Mouse (Mus musculus) spleen, postnatal 4 days (tissue): ENCODE measurements around the gene Phf19.
A peak's percentile ranks its signal among the peaks of the same experiment; 100 is the strongest.

Experiments used
- DNase-seq, 2 experiments: peaks; one replicate each; pipeline ENCODE4 v3.0.0; 2022; ENCODE audit warnings: low spot score in 2 of 2

Phf19 gene

DNA sequence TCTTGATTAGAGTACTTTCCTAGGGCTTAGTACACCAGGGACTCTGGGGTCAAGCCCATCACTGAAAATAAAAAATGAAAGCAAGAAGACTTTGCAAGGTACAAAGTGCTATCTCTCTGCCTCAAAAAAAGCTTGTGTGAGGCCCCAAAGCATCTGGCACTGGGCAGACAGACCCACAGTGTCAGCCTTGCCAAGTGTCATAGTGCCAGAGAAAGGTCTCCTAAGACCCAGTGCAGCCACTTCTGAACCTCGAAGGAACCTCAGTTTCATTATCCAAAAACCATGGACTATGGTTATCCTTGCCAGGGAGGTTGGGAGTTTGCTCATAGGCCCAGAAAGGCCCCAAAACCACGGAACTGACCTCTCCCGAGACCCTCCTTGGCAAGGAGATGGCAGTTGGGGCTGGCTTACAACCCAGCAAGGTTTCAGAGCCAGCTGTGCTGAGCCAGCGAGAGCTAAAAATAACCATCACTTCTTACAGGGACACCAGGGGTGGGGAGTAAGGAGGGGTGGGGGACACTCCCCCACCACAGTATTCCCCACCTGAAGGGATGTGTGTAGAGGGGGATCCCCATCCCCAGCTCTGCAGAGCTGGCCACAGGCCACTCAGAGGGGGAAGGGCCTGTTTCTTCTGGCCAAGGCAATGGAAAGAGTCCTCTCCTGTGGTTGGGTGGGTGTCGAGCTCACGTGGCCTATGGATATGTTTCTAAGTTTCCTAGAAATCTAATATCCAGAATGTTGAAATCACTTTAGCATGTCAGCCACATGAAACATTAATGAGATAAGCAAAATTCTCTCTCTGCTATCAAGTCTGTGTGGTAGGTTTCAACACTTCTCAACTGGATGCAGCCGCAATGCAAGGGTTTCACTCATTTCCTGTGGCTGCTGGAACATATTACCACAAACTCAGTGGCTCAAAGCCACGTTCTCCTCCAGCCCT, 24.7 kb upstream of the Phf19 start:
- DNase-seq = no peak

DNA sequence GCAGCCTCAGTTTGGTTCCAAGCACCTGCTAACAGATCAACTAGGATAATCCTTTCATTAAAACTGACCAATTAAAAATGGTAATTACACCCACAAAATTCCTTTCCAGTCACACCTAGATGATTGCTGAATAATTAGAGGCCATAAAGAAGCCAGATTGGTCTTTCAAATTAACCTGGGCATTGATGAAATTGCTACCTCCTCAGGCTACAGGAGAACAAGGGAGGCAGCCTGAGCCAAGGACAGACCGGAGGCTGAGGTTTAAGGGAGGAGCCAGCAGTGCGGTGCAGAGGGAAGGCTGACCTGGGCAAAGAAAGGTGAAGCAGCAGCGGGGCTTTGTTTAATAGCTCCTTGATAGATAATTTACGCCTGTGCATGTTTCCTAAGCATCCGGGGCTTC, 23.6 kb upstream of the Phf19 start:
- no peak for DNase-seq

DNA sequence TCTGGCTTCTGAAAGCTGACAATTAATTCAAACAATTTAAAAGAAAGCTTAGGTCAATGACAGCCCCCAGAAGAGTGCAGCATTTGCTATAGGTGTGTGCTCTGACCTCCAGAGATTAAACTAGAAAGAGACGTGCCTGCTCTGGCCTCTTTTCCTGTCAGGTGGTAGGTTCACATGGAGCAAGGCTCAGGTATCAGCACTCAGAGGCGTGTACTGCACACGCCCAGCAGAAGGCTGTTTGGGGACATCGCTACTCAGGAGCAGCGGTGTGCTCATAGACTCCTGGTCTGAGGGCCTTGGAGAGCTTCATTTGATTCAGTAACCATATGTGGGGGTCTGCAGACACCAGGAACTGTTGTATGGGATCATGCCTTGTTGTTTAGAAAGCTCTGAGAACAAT, 13.5 kb upstream of the Phf19 start:
- no peak for DNase-seq

DNA sequence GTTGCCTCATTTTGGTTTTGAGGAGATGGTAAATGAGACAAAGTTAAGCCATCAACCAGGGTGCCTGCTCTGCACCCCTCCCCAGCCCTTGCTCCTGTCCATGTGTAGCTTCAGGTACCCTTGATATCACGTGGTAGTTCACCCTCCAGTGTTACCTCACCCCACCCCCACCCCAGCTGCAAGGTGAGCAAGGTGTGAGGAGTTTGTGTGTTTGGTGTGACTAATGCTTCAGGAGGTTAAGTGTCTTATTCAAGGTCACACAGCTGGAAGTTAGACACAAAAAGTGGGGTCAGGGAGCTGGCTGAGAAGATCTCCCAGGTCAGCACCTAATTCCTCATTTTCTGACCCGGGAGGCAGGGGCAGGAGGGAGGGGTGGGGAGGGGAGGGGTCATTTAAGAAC, 8.9 kb upstream of the Phf19 start:
- no peak for DNase-seq

DNA sequence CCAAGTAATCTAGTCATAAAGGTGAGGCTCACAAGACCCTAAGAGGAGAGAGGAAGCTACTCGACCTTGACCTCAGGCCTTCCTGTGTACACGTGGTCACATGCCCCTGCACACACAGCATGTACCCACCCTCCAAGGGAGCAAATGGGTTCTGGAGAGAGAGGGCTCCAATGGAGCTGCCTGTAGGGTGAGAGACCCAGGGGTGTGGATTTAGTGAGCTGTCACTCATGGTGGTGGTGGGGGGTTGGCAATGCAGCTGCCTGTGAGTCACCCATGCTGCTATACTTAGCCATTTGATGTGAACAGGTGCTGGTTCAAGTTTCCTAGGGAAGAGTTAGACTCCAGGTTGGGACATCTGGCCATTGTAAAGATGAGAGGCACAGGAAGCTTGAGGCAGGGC, 6.3 kb upstream of the Phf19 start:
- no peak for DNase-seq

DNA sequence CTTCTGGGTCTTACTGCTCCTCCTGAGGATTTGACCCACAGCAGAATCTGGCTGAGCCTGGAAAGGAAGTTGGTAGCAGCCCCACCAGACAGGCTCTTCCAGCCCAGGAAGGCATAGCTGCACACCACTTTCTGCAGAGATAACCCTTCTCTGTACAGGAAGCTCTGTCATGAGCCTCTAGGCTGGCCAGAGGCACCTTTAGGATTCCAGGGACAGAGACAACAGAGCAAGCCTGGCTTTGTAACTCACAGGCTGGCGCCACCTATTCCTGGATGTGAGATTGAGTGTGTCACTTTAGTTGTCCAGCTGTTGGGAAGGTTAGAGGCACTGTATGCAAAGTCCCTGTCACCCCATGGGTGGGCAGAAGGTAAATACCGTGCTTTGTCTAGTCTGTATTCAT, 1.3 kb upstream of the Phf19 start:
- no peak for DNase-seq

DNA sequence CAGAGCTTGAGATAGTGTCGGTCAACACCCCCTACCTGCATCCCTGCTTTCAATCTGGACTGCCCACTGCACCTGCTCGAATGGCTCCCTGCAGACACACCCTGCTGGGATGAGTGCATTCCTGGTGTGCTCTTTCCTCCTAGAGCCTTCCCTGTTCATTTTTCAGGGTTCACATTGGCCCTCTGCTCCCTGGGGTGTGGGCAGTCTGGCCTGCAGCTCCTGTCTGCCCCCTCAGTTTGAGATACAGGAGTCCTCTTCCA, 927 bp upstream of the Phf19 start:
- DNase-seq = no peak

DNA sequence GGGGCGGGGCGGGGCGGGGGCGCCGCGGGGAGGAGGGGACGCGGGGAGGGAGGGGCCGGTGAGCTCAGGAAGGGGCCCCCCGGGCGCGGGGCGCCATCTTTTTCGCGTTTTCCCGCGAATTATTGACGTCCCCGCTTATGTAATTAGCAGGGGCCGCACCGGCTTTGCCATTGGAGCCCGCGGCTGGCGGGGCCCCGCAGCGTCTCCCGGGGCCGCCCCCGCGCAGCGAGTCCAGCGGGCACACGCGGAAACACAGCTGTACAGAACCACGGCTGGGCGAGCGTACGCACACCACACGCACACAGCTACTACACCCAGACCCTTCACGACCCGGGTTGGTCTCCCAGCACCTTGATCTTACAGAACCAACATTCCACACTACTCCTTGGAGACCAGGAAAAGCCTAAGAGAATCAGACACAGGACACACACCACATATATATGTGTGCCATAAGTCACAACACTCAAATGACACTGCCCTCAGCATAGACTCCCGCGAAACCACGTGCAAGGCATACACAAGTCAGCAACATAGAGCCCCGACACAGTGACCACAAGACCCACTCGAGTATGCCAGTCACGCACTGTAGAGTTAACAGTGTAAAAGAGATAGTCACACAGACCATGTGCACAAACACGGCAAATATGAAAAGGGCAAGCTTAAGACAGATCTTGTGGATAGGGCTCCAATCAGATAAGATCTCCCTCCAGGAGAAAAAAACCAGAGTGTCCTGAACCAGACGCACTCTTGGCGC, 420 bp upstream of the Phf19 start:
- DNase-seq = peak; percentile 59 to 76

DNA sequence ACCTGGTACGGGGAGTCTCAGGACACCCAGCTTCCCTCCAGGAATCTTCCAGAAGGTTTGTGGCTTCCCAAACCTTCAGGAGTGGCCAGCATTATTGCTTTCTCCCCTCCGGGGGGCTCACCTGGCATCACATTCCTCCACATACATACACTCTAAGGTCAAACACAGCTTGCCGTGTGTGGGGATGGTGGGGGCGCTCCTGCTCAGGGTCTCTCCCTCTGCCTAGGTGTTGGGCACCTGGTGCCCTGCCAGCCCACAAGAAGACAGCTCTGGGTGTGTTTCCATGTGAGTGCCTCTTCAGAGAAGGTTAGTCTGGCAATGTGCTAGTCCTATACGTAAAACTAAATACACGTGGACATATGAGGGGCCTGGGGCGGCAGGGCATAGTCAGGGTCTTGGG, 1.2 kb downstream of the Phf19 start:
- peak in 1 of 2 experiments; percentile 57 for DNase-seq

DNA sequence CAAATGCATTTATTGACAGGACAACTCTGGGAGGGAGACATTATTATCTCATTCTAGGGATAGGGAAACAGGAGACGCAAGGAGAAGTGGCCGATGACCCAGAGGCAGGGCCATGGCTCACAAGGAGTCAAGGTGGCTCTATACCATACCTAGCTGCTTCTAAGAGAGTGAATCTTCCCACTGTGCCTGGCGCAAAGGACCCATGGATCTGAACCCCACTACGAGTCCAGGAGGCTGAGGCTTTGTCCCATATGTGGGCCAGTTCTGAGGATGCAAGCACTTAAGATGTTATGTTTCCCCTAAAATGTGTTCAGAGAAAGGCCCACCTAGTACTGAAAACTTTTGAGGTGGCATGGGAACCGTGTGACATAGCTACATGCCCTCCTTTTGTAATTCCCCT, 2.0 kb downstream of the Phf19 start:
- DNase-seq = no peak

DNA sequence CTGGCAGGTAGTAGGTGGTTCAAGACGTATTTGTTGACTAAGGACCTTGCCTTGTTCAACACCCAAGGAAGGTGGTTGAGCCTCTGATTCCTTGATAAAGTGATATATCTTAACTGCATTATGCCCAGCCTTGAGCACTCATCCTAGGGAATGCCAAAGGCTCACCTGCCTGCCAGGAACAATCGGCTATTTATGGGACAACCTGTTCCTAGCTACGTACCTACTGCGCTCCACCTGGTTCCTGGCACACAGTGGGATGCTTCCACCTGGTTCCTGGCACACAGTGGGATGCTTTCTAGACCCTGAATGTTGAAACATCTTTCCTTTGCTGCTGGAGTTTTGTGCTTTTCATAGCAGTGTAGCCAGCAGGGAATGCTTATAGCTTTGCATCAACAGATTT, 4.1 kb downstream of the Phf19 start:
- DNase-seq = no peak

DNA sequence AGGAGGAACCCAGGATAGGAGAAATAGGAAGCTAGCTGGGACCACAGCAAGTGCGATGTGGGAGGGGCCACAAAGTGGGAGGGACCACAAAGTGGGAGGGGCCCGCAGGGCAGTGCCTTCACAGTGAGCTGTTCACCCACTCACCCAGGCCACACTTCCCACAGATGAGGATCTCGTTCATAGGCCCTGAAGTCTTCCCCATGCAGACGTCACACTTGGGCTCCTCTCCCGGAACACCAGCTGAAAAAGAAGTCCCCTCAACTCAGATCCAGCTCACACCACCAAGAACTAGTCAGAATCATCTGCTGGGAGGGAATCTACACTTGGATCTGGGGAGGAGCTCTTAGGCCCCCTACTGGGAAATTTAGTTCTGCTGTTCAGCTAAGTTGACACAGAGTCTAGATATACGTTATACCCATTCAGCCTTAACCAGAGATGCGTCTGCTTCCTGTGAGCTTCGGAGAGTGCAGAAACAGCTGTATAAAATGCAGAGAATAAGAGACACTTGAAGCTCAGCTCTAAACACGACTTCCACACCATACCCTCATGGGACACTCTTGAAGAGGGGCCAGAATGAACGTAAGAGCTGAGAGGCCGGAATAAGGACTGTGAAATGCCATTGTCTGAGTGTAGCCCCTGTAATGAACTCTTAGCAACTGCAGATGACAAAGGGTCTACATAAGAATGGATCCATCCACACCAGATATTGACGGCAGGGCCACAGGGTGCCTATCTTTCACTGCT, 6.8 kb downstream of the Phf19 start:
- peak; percentile 77 to 80 for DNase-seq

DNA sequence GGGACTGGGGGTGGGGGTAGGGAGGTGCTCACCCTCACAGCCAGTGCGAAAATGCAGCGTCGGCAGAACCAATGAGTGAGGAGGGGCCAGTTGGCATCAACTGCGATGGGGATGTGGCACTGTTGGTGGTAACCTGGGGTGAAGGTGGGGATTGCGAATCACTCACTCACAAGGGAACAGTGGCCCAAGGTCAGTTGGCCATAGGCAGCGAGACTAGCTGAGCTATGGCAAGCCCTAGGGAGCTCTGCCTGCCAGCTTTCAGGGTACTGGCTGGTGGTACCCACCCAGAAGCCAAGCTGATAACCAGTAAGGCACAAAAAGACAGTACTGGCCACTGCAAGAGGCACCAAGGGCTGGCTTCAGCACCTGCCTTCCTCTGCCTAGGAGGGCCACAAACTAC, 7.4 kb downstream of the Phf19 start:
- DNase-seq = no peak

DNA sequence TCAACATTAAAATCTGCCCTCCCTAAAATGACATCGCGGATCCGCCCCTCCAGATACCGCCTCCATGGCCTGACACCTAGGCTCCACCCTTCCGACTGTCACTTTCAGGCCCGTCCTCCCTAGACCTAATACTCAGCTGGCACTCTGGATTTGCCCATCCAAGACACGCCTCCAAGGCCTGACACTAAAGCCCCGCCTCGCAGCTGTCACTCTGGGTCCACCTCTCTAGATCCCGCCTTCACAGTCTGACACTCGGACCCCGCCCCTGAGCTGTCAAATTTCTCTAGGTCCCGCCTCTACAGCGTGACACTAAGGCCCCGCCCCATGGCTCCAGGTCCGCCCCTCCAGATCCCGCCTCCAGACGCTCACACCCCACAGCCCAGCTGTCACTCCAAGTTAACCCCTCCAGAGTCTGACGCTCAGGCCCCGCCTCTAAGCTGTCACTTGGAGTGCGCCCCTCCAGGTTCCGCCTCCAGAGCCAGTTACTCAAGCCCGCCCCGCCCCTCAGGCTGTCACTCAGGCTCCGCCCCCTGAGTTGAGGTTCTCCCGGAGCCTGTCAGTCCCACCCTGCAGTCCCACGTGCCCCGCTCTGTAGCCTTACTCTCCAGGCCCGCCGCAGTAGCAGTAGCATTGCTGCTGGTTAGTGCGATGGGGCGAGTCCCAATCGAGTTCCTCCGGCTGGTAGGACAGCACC, 8.8 kb downstream of the Phf19 start:
- DNase-seq = peak; percentile 98 to 99

DNA sequence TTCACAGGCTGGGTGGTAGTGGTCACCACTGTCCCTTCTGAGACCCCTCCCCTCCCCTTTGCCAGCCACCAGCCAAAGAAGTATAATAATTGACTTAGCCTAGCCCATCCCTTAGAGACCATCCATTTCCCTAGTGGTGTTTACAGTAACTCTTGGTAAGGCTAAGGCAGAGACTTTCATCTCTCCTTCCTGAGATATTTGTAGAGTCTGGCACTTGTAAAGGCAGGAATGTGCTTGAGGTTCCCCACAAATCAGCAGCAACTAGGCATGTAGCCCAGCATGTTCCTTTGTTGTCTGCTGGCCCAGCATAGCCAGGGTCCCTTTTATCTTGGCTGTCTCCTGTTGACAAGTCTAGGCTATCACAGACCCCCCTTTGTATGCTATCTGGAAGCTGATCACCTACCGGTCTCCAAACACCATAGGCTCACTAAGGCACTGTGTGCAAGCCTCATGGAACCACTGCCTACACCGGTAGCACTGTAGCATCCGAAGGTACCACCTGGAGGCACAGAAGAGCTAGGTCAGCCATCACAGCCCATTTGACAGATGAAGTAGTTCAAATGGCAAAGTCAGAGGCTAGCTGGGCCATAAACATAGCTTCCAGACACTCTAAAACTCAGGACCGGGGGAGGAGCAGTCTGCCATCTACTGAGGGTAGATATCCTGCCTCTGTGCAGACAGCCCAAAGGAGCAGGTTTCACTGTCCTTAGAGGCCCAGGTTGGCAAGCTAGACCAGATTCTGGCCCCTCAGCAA, 10.0 kb downstream of the Phf19 start:
- DNase-seq = no peak

DNA sequence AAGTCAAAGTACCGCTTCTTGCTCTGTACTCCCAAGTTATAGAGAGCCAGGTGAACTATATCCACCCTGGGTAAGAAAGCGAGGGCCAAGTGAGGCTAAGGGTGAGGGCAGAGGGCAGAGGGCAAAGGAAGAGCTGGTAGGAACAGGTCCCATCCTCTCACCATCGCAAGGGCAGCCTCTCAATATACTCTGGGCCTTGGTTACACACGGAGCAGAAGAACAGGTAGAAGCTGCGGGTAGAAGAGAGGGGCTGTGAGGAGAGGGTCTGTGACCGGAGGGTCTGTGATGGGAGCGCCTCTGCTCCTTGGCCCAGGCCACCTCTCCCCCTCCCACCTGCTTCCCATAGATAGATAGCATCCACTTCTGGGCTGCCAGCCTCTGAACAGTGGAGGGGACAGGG, 10.6 kb downstream of the Phf19 start:
- DNase-seq = no peak

DNA sequence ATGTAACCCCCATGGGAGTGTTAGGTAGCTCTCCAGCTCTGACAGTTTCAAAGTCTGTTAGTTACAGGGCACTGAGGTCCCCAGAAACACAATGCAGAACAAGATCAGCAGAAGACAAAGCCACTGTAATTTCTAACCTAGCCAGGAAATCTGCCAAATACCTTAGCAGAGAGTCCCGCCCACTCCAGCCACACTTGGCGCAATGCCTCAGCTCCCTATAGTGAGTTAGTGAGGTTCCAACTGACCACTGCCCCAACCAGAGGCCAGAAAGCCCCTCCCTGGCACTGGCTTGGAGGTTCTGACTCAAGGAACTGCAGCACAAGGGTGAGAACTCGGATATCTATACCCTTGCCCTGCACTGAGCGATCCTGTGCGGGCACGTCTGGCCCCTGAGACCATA, 11.1 kb downstream of the Phf19 start:
- DNase-seq = no peak

DNA sequence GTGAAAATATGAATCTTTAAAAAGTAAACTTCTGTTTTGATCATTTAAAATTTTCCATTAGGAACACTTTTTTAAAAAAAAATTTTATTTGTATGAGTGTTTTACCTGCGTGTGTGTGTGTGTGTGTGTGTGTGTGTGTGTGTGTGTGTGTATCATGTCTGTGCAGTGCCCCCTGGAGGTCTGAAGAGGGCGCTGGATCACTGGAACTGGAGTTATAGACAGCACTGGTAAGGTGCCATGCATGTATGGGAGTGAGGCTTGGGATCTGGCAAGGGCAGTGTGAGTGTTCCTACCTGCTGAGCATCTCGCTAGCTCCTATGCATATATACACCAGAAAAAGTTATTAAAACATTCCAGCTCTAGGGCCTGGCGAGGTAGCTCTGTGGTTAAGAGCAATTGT, 12.1 kb downstream of the Phf19 start:
- DNase-seq = no peak

DNA sequence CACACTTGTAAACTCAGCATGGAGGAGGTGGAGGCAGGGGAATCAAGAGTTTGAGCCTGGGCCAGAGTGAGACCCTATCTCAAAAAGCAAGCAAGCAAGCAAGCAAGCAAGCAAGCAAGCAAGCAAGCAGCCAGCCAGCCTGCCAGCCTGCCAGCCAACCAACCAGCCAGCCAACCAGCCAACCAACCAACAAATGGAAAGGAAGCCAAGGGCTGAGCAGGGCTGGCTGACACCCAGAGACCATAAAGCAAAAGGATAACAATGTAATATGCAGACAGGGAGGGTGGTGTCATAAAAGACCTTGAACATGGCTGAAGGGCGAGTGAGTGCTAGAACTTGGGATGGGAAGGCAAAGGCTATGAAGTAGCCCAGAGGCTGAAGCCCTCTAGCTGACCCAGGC, 13.4 kb downstream of the Phf19 start:
- DNase-seq = no peak

DNA sequence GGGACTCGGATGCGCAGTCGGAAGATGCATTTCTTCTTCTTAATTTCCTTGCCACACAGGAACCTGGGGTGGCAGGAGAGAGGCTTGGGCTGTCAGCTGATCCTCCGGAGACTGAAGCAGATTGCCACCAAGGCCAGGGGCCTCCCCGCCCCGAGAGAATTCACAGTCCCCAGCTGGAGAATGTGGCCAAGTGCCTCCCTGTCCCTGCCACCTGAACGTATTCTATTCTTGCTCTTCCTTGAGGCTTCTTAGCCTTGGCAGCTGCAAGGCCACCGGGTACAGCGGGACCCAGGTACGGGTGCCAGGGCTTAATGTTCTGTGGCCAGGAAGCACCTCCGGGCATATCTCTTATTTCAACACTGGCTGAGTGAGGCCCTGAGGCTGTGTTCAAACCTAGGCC, 14.1 kb downstream of the Phf19 start:
- no peak for DNase-seq

DNA sequence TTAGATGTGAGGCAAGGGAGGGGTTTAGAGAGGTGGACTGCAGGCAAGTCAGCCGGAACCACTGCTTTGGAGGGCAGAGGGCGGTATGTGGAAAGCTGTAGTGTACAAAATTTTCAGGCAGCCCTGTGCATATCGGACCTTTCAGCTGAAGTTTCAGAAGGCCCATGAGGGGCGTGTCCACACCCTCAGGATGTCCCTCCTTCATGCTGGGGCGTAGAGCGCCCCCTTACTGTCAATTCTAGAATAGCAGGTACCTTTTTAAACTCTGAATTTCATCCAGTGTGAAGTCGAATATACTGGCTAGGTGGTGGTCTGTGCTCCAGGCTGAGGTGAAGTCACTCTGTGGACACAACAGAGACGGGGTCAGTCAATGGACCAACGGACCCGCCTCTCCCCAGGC, 16.0 kb downstream of the Phf19 start:
- DNase-seq = peak in 1 of 2 experiments; percentile 59
